Mouse (Mus musculus): ENCODE results near the gene 5830473C10Rik. TPM values are rescaled to one million over a fixed set of nuclear protein-coding genes. Genes with fewer than 3 reads are reported as not detected.

5830473C10Rik gene
- polyA plus RNA-seq, 1 experiment from 2014 or later: not detected

GRCm38 (mm10) chr5:90571216-90571615 is 10.3 kb downstream of the 5830473C10Rik start:
- no peaks in the 10 kb centered on the region for H3K36me3 ChIP-seq
- no peak overlapping the region for H3K4me3 ChIP-seq
- H3K4me2 ChIP-seq: no peak overlapping the region
- 20% methylated on average over 3 of the region's 3 CpGs for WGBS
- H3K9me3 ChIP-seq: no peaks in the 10 kb centered on the region
- H3K27ac ChIP-seq (replicated peaks): no peak overlapping the region
- no peak for ATAC-seq (ENCODE audit: low FRiP score, low read depth)
- no peaks in the 10 kb centered on the region for H3K27me3 ChIP-seq
- H3K9ac ChIP-seq: no peak overlapping the region
- H3K4me1 ChIP-seq (replicated peaks): no peaks in the 10 kb centered on the region; the same call in 1 of the 2 replicates

GRCm38 (mm10) chr5:90577751-90578150 is 16.8 kb downstream of the 5830473C10Rik start:
- no peaks in the 10 kb centered on the region for H3K4me1 ChIP-seq (replicated peaks)
- no peaks in the 10 kb centered on the region for H3K36me3 ChIP-seq
- WGBS: 87% methylated on average over 9 of the region's 9 CpGs
- H3K4me2 ChIP-seq: no peak overlapping the region
- ATAC-seq (ENCODE audit: low FRiP score, low read depth): no peak
- no peak overlapping the region for H3K27ac ChIP-seq (replicated peaks)
- no peak overlapping the region for H3K9ac ChIP-seq
- H3K27me3 ChIP-seq: no peaks in the 10 kb centered on the region
- no peak overlapping the region for H3K4me3 ChIP-seq
- H3K9me3 ChIP-seq: no peaks in the 10 kb centered on the region

- H3K4me2 ChIP-seq: no peak overlapping the region
- H3K27me3 ChIP-seq: no peaks in the 10 kb centered on the region
- no peak overlapping the region for H3K4me3 ChIP-seq
- H3K27ac ChIP-seq (replicated peaks): no peak overlapping the region
- no peaks in the 10 kb centered on the region for H3K36me3 ChIP-seq
- no peak for ATAC-seq (ENCODE audit: low FRiP score, low read depth)
- no peaks in the 10 kb centered on the region for H3K9me3 ChIP-seq
- no peaks in the 10 kb centered on the region for H3K4me1 ChIP-seq (replicated peaks)
- no peak overlapping the region for H3K9ac ChIP-seq
- 93% methylated on average over 9 of the region's 9 CpGs for WGBS
Measured at GRCm38 (mm10) chr5:90579556-90579955, 18.6 kb downstream of the 5830473C10Rik start.

GRCm38 (mm10) chr5:90582179-90582578 is 21.3 kb downstream of the 5830473C10Rik start:
- no peaks in the 10 kb centered on the region for H3K27me3 ChIP-seq
- H3K9ac ChIP-seq: no peak overlapping the region
- H3K4me1 ChIP-seq (replicated peaks): no peaks in the 10 kb centered on the region
- ATAC-seq (ENCODE audit: low FRiP score, low read depth): no peak
- WGBS: 98% methylated on average over 6 of the region's 6 CpGs
- no peak overlapping the region for H3K4me3 ChIP-seq
- H3K4me2 ChIP-seq: no peak overlapping the region
- no peak overlapping the region for H3K27ac ChIP-seq (replicated peaks)
- no peaks in the 10 kb centered on the region for H3K9me3 ChIP-seq
- no peaks in the 10 kb centered on the region for H3K36me3 ChIP-seq

- Histone ChIP-seq H3K9me3 (no peaks in the 10 kb centered on the region), H3K9ac (no peak overlapping the region), H3K27me3 (no peaks in the 10 kb centered on the region), H3K4me3 (no peak overlapping the region), H3K36me3 (no peaks in the 10 kb centered on the region), H3K4me1 (replicated peaks) (peaks cover 3% of the 10 kb centered on the region; the same call in 1 of the 2 replicates), H3K27ac (replicated peaks) (no peak overlapping the region), H3K4me2 (no peak overlapping the region)
- 82% methylated on average over 7 of the region's 7 CpGs for WGBS
- ATAC-seq (ENCODE audit: low FRiP score, low read depth): no peak
Measured at GRCm38 (mm10) chr5:90584799-90585198, 23.9 kb downstream of the 5830473C10Rik start.

GRCm38 (mm10) chr5:90586511-90586910 is 25.6 kb downstream of the 5830473C10Rik start:
- H3K9ac ChIP-seq: no peak overlapping the region
- no peak for ATAC-seq (ENCODE audit: low FRiP score, low read depth)
- peaks cover 3% of the 10 kb centered on the region; the same call in 1 of the 2 replicates for H3K4me1 ChIP-seq (replicated peaks)
- no peaks in the 10 kb centered on the region for H3K9me3 ChIP-seq
- no peak overlapping the region for H3K4me2 ChIP-seq
- H3K27me3 ChIP-seq: no peaks in the 10 kb centered on the region
- no peak overlapping the region for H3K27ac ChIP-seq (replicated peaks)
- H3K36me3 ChIP-seq: no peaks in the 10 kb centered on the region
- 77% methylated on average over 5 of the region's 5 CpGs for WGBS
- no peak overlapping the region for H3K4me3 ChIP-seq

- H3K4me3 ChIP-seq: no peak overlapping the region
- H3K27ac ChIP-seq (replicated peaks): no peak overlapping the region
- H3K9ac ChIP-seq: no peak overlapping the region
- H3K27me3 ChIP-seq: no peaks in the 10 kb centered on the region
- H3K4me1 ChIP-seq (replicated peaks): peaks cover 3% of the 10 kb centered on the region; the same call in 1 of the 2 replicates
- WGBS: 90% methylated on average over 5 of the region's 5 CpGs
- no peak for ATAC-seq (ENCODE audit: low FRiP score, low read depth)
- no peak overlapping the region for H3K4me2 ChIP-seq
- H3K36me3 ChIP-seq: no peaks in the 10 kb centered on the region
- H3K9me3 ChIP-seq: no peaks in the 10 kb centered on the region
Measured at GRCm38 (mm10) chr5:90588104-90588503, 27.2 kb downstream of the 5830473C10Rik start.

GRCm38 (mm10) chr5:90588708-90589595 is 28.0 kb downstream of the 5830473C10Rik start:
- Histone ChIP-seq H3K27ac (replicated peaks) (no peak overlapping the region), H3K4me3 (peak overlapping the region; percentile 49), H3K4me2 (peak overlapping the region; percentile 89), H3K27me3 (no peaks in the 10 kb centered on the region), H3K36me3 (no peaks in the 10 kb centered on the region), H3K9me3 (no peaks in the 10 kb centered on the region), H3K4me1 (replicated peaks) (peaks cover 3% of the 10 kb centered on the region; the same call in 1 of the 2 replicates), H3K9ac (peak overlapping the region; percentile 57)
- 23% methylated on average over 25 of the region's 25 CpGs for WGBS
- ATAC-seq (ENCODE audit: low FRiP score, low read depth): peak; percentile 82

- no peaks in the 10 kb centered on the region for H3K27me3 ChIP-seq
- no peaks in the 10 kb centered on the region for H3K36me3 ChIP-seq
- no peak overlapping the region for H3K27ac ChIP-seq (replicated peaks)
- H3K4me1 ChIP-seq (replicated peaks): peaks cover 3% of the 10 kb centered on the region; the same call in 1 of the 2 replicates
- no peak overlapping the region for H3K4me2 ChIP-seq
- H3K4me3 ChIP-seq: no peak overlapping the region
- H3K9me3 ChIP-seq: no peaks in the 10 kb centered on the region
- 84% methylated on average over 10 of the region's 10 CpGs for WGBS
- ATAC-seq (ENCODE audit: low FRiP score, low read depth): no peak
- no peak overlapping the region for H3K9ac ChIP-seq
Measured at GRCm38 (mm10) chr5:90590676-90591075, 29.8 kb downstream of the 5830473C10Rik start.

- peaks cover 3% of the 10 kb centered on the region; the same call in 1 of the 2 replicates for H3K4me1 ChIP-seq (replicated peaks)
- no peaks in the 10 kb centered on the region for H3K27me3 ChIP-seq
- H3K4me2 ChIP-seq: no peak overlapping the region
- H3K9ac ChIP-seq: no peak overlapping the region
- H3K9me3 ChIP-seq: no peaks in the 10 kb centered on the region
- 85% methylated on average over 6 of the region's 6 CpGs for WGBS
- H3K36me3 ChIP-seq: no peaks in the 10 kb centered on the region
- no peak overlapping the region for H3K4me3 ChIP-seq
- H3K27ac ChIP-seq (replicated peaks): no peak overlapping the region
- ATAC-seq (ENCODE audit: low FRiP score, low read depth): no peak
Measured at GRCm38 (mm10) chr5:90591936-90592335, 31.0 kb downstream of the 5830473C10Rik start.

GRCm38 (mm10) chr5:90594945-90595344 is 34.0 kb downstream of the 5830473C10Rik start:
- Histone ChIP-seq H3K4me1 (replicated peaks) (no peaks in the 10 kb centered on the region), H3K9ac (no peak overlapping the region), H3K27ac (replicated peaks) (no peak overlapping the region), H3K27me3 (no peaks in the 10 kb centered on the region), H3K4me3 (no peak overlapping the region), H3K9me3 (no peaks in the 10 kb centered on the region), H3K36me3 (no peaks in the 10 kb centered on the region), H3K4me2 (no peak overlapping the region)
- WGBS: 91% methylated on average over 13 of the region's 13 CpGs
- no peak for ATAC-seq (ENCODE audit: low FRiP score, low read depth)

- Histone ChIP-seq H3K9ac (no peak overlapping the region), H3K4me1 (replicated peaks) (no peaks in the 10 kb centered on the region), H3K36me3 (no peaks in the 10 kb centered on the region), H3K27me3 (no peaks in the 10 kb centered on the region), H3K4me2 (no peak overlapping the region), H3K27ac (replicated peaks) (no peak overlapping the region), H3K4me3 (no peak overlapping the region), H3K9me3 (no peaks in the 10 kb centered on the region)
- 90% methylated on average over 6 of the region's 6 CpGs for WGBS
- no peak for ATAC-seq (ENCODE audit: low FRiP score, low read depth)
Measured at GRCm38 (mm10) chr5:90596155-90596554, 35.2 kb downstream of the 5830473C10Rik start.

Data from hindbrain, embryonic 15.5 days (tissue).